Mouse (Mus musculus): ENCODE measurements around the gene Ddah1.
"Not testable (repeated sequence)": the region's sequence is repeated elsewhere in the genome, so short reads cannot be mapped to it uniquely, and the experiment has no call there.

Ddah1 gene

DNA sequence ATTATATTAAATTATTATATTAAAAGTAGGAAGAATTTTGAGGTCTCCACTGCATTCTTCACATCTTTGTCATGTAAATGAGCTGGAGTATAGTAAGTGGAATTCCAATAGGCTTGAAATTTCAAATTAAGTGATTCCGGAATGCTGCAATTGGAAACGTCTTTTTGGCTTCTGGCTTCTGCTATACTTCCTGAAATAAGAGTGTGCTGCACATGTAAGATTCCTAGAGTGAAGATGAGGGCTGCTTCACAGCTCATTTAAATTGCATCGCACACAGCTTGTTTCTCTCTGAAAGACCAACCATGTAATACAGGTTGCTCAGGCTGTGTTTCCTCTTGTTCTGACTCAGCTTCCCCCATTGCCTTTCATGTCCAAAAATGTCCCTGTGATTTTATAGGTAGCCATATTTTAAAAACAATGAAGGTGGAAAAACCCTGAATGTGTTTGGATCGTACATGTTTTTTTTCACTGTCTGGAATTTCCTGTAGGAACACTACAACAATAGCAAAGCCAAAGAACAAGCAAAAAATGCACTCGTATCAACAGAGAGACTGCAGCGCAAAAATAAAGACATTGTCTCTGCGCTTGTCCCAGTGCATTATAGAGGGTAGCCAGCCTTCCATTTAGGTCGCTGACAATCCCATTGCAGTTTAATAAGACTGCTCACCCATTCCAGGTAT is 105.7 kb downstream of the Ddah1 start:
- DNase-seq (ENCODE audit: low read depth, low spot score) = no peak

DNA sequence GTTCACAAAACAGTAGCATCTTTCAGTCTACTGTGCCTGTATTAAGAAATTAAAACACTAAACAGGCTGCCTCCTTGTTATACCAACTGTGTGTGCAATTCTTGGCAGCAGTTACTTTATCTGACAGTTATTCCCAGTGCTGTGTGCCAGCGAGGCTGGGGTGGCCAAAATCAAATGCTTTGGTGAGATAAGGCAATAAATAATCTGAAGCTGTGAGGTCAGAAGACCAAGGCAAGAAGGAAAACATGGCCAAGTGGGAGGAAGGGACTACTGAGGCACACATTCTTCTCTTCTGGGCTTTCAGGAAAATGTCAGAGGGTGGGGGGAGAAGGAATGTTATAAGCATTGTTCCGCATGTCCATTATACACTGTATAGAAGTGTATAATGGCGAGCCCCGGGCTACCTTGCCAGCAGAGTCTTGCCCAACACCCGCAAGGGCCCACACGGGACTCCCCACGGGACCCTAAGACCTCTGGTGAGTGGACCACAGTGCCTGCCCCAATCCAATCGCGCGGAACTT is 106.3 kb downstream of the Ddah1 start:
- no peak for DNase-seq (ENCODE audit: low read depth, low spot score)

DNA sequence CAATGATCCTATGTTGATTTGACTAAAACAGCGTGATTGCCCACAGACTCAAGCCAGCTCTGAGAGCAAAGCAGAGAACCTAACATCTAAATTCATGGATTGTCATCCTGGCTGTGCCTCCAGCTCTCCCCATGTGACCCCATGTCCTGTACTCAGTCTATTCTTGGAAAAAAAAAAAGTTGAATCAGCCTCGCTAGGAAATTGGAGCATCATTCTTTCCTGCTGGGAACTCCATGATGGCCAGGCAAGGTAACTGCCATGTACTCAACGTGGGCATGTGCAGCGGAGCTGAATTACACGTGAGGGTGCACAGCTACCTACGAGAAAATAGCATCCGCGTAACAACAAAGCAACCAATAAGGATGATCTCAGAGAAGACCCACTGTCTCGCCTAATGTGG is 114.2 kb downstream of the Ddah1 start:
- no peak for DNase-seq (ENCODE audit: low read depth, low spot score)

DNA sequence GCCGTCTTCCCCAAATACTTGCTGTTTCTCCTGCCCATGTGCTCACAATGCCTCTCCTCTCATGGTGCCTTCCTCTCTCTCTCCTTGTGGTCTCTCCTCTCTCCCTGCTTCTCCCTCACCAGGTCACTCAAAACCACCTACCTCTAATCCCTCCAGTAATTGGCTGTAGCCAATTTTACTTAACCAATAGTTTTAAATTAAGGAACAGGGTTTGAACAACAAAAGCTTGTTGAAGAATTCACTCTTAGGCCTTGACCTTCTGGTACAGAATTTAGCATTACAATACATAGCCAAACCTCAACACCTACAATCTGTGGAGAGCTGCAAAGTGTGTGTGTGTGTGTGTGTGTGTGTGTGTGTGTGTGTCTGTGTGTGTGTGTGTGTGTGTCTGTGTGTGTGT is 114.8 kb downstream of the Ddah1 start:
- DNase-seq (ENCODE audit: low read depth, low spot score) = no peak

DNA sequence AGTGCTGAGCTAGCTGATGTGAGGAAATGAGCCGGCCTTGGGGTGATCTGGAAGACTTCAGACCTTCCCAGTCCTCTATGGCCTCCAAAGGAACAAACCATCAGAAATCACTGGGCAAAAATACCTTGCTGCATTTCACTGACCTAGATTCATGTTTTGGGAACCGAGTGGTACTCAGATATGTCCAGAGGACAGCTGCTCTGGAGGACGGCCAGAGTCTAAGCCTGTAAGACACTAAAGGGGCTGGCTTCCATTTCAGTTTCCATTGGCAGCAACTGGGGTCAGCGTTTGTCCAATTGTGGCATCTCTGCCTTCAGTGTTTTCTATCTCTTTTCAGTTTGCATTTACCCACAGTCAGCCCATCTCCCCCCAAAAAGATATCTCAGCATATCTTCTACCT is 115.7 kb downstream of the Ddah1 start:
- DNase-seq (ENCODE audit: low read depth, low spot score) = no peak

DNA sequence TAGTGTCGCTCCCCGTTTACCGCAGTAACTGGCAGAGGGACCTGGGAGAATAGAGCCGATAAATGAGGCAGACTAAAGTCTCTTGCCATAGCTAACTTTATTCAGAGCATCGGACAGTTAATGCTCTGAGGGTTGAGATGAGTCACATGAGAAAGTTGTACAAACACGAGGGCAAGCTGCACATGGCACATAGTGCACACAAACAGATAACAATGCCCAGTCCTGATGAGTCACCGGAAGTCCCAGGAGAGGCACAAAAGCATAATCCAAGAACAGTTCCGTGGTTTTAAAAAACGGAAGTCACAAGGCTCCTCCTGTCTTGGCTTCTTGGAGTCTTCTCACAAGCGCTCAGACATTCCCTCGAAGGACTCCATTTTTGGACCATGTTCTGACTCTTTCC is 117.6 kb downstream of the Ddah1 start:
- DNase-seq (ENCODE audit: low read depth, low spot score) = peak; percentile 97

DNA sequence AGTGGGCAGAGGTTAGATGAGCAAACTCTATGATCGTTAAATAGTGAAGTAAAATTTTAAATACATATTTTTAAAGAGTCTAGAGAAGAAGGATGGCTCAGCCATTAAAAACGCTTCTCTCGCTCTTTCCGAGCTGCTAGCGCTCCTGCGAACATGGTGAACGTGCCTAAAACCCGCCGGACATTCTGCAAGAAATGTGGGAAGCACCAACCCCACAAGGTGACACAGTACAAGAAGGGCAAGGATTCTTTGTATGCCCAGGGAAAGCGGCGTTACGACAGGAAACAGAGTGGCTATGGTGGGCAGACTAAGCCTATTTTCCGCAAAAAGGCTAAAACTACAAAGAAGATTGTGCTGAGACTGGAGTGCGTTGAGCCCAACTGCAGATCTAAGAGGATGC is 120.4 kb downstream of the Ddah1 start:
- DNase-seq (ENCODE audit: low read depth, low spot score) = not testable (repeated sequence)

DNA sequence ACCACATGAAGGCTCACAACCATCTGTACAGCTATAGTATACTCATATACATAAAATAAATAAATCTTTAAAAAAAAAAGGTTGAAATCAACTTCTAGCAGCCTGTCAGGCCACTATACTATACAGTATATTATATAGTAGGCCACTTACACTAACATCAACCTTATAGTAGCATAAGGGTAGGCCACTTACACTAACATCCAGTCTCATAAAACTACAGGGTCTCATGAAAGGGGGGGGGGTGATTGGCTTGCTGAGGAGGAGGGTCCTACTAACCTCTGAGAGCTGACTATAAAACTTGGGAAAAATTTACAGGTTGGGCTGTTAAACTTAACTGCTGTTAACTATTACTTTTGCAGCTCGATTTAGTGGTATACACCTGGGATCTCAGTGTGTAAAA is 121.9 kb downstream of the Ddah1 start:
- DNase-seq (ENCODE audit: low read depth, low spot score) = no peak

DNA sequence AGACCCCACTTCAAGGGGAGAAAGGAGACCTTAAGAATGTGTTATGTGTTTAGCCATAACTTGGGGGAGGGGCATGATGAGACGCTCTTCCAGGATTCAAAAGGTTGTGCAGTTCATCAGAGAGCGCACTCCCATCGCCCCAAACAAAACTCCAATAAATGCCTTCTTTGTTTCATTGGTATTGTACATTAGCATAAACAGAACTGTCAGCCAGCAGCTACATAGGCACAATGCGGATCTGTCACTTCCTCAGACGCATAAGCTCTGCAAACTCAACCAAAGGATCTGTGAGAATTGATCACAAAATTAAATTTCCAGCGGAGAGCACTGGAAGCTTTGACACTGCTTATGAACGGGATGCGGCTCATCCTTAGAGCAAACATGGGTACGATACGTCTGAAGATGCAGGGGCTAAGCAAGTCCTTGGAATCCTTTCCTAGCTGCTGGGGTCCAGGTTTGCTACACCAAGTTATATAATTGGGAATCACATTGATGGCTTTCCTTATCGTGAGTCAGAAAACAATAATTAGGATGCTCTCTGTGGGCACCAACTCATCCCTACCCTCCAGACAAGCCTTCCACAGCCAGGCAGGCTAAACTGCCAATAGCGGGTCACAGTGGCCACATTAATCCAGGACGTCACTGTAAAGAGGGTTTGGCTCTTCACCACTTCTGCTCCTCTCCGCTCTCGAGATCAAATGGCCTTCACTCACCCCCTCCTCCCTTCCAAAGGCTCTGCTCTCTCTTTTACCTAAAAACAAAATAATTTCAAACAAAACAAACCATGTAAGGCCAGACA is 123.8 kb downstream of the Ddah1 start:
- DNase-seq (ENCODE audit: low read depth, low spot score) = no peak

DNA sequence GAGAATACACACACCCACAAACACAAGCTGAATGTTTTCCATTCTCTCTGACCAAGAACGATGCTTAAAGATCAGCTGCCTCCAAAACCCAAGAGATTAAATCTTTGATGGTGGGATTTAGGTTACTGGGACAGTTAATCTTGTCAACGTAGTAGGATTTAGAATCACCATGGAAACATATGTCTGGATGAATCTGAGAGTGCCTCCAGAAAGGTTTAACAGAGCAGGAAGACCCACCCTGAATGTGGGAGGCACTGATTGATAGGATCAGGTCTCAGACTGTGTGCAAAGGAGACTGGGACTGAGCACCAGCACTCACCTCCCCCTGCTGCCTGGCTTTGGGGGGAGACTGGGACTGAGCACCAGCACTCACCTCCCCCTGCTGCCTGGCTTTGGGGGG is 124.8 kb downstream of the Ddah1 start:
- DNase-seq (ENCODE audit: low read depth, low spot score) = no peak

DNA sequence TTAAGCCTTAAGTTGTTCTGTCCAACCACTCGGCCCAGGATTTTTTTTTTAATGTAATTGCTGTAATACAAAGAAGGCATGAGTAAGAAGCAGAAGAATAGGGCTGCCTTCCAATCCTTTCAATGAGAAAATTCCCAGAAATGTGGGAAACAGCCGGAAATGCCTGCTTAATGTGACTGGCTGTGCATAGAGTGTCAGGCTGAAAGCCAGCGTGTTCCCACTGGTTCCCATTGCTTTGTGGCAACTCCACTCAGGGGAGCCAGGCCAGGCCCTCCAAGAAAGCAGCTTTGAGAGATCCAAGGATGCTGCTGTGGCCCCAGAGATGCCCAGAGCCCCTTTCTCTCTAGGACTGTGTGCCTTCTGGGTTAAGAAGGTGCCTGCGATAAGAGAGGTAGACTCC is 126.9 kb downstream of the Ddah1 start:
- DNase-seq (ENCODE audit: low read depth, low spot score) = peak; percentile 79

DNA sequence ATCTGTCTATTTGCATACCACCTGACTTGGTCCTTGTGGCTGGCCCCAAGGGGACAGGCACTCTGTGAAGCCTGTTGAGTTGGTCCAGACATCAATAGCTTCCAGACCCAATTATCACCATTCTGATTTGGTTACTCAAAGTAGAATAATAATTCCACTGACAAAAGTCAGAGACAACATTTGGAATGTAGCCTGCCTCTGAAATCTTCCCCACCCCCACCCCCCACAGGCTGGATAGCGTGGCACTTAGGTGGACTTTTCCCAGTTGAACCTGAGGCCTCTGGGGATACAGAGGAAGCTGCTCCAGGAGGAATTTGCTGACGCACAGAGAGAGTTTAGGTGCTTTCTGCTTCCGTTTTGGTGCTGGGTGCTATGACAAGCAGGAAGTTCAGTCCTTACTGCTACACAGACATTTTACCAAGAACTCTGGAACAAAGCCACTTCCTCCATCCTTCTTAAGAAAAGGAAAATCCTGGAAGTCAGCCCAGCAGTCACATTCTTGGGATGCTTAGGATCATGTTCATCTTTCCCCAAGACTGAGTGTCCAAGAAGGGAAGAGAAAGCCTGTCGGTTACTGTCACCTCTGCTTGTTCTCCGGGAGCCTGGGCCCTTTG is 127.5 kb downstream of the Ddah1 start:
- peak; percentile 98 for DNase-seq (ENCODE audit: low read depth, low spot score)

DNA sequence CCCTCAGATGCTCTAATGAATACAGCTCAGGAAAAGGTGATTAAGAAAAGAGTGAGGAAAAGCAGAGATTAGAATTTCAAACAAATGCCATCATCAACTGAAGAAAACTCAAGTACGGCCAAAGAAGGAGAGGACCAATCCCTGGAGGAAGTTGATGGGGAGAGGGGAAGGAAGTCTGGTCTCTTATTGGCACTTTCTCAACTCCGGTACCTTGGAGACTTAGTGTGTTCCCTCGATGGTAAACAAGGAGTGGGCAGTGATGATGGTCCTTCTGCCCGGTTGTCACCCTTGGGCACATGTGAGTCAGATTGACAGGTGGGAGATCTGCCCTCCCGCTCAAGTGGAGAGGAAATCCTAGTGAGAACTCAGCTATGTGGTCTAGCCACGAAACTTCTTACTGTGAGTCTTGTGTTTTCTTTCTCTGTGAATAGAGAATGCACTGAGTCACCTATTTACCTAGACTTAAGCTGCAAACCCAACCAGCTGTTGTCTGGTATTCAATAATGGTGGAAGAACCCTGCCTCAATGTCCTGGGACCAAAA is 129.0 kb downstream of the Ddah1 start:
- peak; percentile 59 for DNase-seq (ENCODE audit: low read depth, low spot score)

DNA sequence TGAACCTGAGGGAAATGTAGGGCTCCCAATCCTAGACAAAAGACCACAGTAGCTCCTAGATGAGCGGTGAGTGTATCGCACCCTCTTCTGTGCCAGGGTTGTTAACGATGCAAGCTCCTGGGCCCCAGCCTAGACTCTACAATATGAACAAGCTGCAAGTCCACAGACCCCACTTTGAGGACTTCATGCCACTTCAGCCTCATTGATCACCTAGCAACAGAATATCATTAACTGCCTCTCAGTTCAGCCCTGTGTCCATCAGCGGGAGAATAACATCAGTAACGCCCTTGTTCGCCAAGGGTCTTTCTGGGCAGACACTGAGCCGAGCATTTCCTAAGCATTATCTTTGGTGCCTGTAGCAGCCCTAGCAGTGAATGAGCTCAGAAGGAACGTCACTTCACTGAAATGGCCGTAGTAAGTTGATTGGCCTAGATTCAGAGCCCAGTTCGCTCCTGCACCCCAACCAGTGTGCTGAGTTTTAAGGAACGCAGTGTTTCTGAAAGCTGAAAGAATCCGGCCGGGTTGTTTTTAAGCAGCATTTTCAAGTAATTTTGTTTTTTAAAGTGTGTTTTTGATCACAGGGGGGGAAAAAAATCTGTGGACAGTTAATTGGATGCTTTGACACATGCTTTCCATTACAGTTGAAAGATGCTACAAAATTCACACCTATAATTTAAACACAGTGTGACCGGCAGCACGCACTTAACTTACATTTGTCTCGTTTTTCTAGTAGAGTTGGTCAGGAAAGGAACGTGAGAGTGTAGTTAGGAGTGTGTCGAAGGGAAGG is 132.1 kb downstream of the Ddah1 start:
- DNase-seq (ENCODE audit: low read depth, low spot score) = no peak

DNA sequence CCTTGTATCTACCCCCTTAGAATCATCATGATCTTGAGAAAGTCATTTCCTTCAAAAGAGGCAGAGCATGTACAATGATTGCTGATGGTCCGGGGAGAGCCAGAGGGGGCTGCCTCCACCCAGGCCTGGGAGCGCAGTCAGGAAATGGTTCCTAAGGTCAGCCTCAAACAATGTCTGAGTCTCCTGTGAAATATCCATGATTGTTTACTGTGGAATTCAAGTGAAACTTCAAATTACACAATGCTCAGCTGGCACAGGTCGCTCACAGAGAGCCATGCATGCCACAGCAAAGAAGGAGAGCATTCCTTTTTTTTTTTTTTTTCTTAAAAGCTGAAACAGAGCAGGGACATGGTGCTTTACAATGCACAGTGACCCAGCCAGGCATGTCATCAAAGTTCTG is 134.0 kb downstream of the Ddah1 start:
- peak; percentile 73 for DNase-seq (ENCODE audit: low read depth, low spot score)

DNA sequence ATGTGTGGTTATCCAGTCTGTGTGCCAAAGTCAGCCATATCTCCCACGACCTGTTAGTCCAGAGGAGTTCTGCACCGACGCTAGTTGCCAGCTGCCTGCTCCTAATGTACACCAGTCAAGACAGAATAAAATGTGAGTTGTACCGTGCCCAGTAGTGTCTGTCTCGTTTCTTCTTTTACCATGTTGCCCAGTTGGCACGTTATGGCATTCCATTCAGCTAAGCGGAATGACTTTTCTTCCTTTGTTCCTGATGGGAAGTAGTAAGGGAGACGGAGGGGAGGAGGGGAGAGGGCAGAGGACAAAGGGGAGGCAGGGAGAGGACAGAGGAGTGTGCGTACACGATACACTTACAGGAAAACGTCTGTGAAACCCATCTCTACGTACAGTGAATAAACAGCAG is 135.7 kb downstream of the Ddah1 start:
- DNase-seq (ENCODE audit: low read depth, low spot score) = no peak

DNA sequence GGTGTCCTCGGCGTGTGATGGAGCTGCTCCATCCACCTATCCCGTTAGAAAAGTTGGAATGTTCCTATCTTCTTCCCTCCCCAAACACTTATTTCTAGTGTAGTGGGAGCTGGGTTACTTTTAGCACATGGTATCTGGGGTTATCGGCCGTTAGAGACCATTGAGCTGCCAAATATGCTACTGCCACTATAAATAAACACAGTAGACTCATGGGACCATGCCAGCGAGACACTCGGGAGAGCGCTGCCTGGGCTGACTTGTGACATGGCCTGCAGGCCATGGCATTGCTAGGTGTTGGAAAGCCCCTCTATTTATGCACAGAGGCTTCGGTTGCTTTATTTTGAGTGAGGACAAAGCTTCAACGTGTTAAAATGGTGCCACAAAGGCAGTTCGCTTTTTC is 139.3 kb downstream of the Ddah1 start:
- DNase-seq (ENCODE audit: low read depth, low spot score) = no peak

DNA sequence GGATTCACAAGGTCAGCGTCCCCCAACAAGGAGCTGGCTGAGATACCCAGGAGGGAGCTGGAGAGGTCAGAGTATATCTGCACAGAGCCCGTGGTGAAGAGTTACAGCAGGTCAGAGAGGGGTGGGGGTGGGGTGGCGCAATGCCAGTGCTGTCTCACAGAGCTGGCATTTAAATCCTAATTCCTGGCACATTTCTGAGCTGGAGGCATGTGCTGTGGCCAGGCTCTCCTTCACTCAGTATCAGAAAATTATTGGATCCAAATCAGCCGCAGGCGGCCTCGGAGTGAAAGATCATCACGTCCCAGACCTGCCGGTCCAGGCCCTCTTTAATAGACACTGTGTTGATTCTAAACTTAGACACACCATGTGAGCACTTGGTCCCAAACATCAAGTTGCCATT is 141.4 kb downstream of the Ddah1 start:
- DNase-seq (ENCODE audit: low read depth, low spot score) = peak; percentile 34

DNA sequence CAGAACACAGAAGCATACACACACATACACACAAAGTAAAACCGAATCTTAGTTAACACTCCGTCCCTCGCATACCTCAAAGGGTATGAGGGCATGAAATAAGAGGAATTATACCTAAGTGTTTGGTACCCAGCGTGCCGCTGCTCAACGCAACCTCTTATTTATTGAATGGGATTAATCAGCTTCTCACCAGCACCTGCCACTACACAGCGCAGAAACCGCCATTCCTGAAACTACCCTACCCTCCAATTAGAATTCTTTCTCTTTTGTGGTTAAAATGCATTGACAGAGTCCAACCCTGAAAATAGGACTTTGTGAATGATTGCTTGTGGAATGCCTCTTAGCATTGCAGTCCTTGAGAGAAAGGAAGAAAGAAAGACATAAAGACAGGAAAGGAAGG is 145.1 kb downstream of the Ddah1 start:
- no peak for DNase-seq (ENCODE audit: low read depth, low spot score)

DNA sequence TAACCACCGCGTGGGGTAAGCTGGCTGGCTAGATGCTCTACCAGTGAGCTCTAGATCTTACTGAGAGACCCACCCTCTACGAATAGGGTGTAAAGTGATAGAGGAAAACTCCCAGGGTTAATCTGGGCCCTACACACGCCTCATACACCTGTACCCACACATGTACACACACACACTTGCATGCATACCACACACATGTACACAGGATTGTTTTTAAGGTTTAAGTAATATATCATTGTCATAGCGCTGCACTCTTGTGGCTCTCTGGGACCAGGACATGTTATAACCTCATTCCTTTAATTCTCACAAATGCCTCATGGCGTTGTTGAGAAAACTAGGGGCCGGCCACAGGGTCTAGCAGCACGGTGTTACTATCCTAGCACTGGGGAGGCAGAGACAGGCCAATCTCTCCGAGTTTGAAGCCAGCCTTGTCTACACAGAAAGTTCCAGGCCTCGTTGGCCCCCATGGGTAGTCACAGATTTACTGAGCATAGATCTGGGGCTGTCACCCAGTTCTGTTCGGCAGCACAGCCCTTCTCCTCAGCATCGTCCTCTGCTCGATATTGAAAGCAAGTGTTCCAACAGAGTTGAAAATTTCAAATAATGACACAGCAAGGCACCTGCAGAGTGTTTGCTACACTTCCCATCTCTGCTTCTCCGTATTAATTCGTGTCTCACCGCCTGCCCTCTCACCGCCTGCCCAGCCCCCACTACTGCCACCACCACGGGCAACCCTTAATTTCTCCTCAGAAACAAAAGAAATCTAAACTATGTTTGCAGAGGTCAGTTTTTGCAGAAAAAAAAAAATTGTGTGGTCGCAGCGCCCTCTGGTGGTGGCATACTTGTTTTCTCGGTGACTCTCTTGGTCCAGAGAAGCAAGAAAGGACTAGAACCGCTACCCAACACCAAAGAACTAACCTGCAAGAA is 146.6 kb downstream of the Ddah1 start:
- DNase-seq (ENCODE audit: low read depth, low spot score) = peak; percentile 90

DNA sequence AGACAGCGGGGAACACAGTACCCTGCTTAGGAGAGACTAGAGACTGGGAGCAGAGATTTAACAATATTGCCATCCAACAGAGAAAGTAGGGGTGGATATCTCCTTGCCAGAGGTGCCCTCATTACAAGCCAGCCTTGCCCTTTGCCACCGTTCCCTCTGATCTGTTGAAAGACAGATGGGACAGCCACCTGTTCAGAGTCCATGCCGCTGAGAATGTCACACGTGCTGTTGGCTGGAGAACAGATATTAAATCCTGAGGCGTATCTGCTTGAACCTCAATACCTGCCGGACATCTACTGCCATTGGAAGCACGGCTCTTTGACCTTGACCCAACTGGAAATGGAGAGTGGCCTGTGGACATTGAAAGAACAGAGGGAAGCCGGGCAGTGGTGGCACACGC is 148.1 kb downstream of the Ddah1 start:
- no peak for DNase-seq (ENCODE audit: low read depth, low spot score)

Measured in 3T3-L1 (cell line).